Mouse (Mus musculus): ENCODE results near the gene Gm4952. TPM values are rescaled to one million over a fixed set of nuclear protein-coding genes. Genes with fewer than 3 reads are reported as not detected.
"Not testable (repeated sequence)": the region's sequence is repeated elsewhere in the genome, so short reads cannot be mapped to it uniquely, and the experiment has no call there.

Gene Gm4952
- polyA plus RNA-seq, 1 experiment from 2014 or later, result 0.09 TPM

- H3K4me3 ChIP-seq (ENCODE audit: low read length), result no peak overlapping the region
- WGBS, result 56% methylated on average over 3 of the region's 3 CpGs
- H3K9ac ChIP-seq (ENCODE audit: low read length), result no peak overlapping the region
These were observed 37.1 kb downstream of the Gm4952 start for GRCm38 (mm10) chr19:12636863-12637262.

GRCm38 (mm10) chr19:12638049-12638448 lies 38.3 kb downstream of the Gm4952 start:
- Histone ChIP-seq H3K36me3 (ENCODE audit: control insufficient read depth, insufficient read depth, low read length) (no peaks in the 10 kb centered on the region), H3K9ac (ENCODE audit: low read length) (no peak overlapping the region), H3K4me3 (ENCODE audit: low read length) (no peak overlapping the region), H3K4me1 (replicated peaks; ENCODE audit: control insufficient read depth, insufficient read depth, low read length) (no peaks in the 10 kb centered on the region), H3K27ac (ENCODE audit: low read length) (no peak overlapping the region), H3K4me2 (ENCODE audit: low read depth, low read length) (no peak overlapping the region), H3K9me3 (ENCODE audit: control insufficient read depth, low read length) (no peaks in the 10 kb centered on the region), H3K27me3 (ENCODE audit: control insufficient read depth, insufficient read depth, low read depth, low read length) (no peaks in the 10 kb centered on the region)
- ATAC-seq (ENCODE audit: low read depth), result no peak
- 74% methylated on average over 1 of the region's 1 CpGs for WGBS

More at GRCm38 (mm10) chr19:12636863-12637262, 37.1 kb downstream of the Gm4952 start:
- Histone ChIP-seq H3K4me2 (ENCODE audit: low read depth, low read length) (no peak overlapping the region), H3K27me3 (ENCODE audit: control insufficient read depth, insufficient read depth, low read depth, low read length) (no peaks in the 10 kb centered on the region), H3K4me1 (replicated peaks; ENCODE audit: control insufficient read depth, insufficient read depth, low read length) (no peaks in the 10 kb centered on the region), H3K36me3 (ENCODE audit: control insufficient read depth, insufficient read depth, low read length) (no peaks in the 10 kb centered on the region), H3K27ac (ENCODE audit: low read length) (no peak overlapping the region), H3K9me3 (ENCODE audit: control insufficient read depth, low read length) (no peaks in the 10 kb centered on the region)
- ATAC-seq (ENCODE audit: low read depth), result no peak

GRCm38 (mm10) chr19:12649511-12649910 lies 49.7 kb downstream of the Gm4952 start:
- Histone ChIP-seq H3K27me3 (ENCODE audit: control insufficient read depth, insufficient read depth, low read depth, low read length) (no peaks in the 10 kb centered on the region), H3K9ac (ENCODE audit: low read length) (no peak overlapping the region), H3K27ac (ENCODE audit: low read length) (no peak overlapping the region), H3K9me3 (ENCODE audit: control insufficient read depth, low read length) (no peaks in the 10 kb centered on the region), H3K4me3 (ENCODE audit: low read length) (no peak overlapping the region), H3K4me1 (replicated peaks; ENCODE audit: control insufficient read depth, insufficient read depth, low read length) (no peaks in the 10 kb centered on the region), H3K36me3 (ENCODE audit: control insufficient read depth, insufficient read depth, low read length) (no peaks in the 10 kb centered on the region), H3K4me2 (ENCODE audit: low read depth, low read length) (no peak overlapping the region)
- no peak for ATAC-seq (ENCODE audit: low read depth)

- Histone ChIP-seq H3K36me3 (ENCODE audit: control insufficient read depth, insufficient read depth, low read length) (no peaks in the 10 kb centered on the region), H3K27ac (ENCODE audit: low read length) (no peak overlapping the region), H3K4me1 (replicated peaks; ENCODE audit: control insufficient read depth, insufficient read depth, low read length) (no peaks in the 10 kb centered on the region), H3K4me3 (ENCODE audit: low read length) (no peak overlapping the region), H3K9ac (ENCODE audit: low read length) (no peak overlapping the region), H3K4me2 (ENCODE audit: low read depth, low read length) (no peak overlapping the region), H3K27me3 (ENCODE audit: control insufficient read depth, insufficient read depth, low read depth, low read length) (no peaks in the 10 kb centered on the region), H3K9me3 (ENCODE audit: control insufficient read depth, low read length) (no peaks in the 10 kb centered on the region)
- no peak for ATAC-seq (ENCODE audit: low read depth)
- WGBS, result 62% methylated on average over 1 of the region's 1 CpGs
These were observed 66.4 kb downstream of the Gm4952 start for GRCm38 (mm10) chr19:12666156-12666555.

GRCm38 (mm10) chr19:12668601-12669000 lies 68.8 kb downstream of the Gm4952 start:
- not testable (repeated sequence) for H3K9ac ChIP-seq (ENCODE audit: low read length); H3K9me3 ChIP-seq (ENCODE audit: control insufficient read depth, low read length); H3K4me3 ChIP-seq (ENCODE audit: low read length); H3K4me2 ChIP-seq (ENCODE audit: low read depth, low read length); H3K36me3 ChIP-seq (ENCODE audit: control insufficient read depth, insufficient read depth, low read length); H3K27ac ChIP-seq (ENCODE audit: low read length); H3K4me1 ChIP-seq (replicated peaks; ENCODE audit: control insufficient read depth, insufficient read depth, low read length); H3K27me3 ChIP-seq (ENCODE audit: control insufficient read depth, insufficient read depth, low read depth, low read length); ATAC-seq (ENCODE audit: low read depth)
- 90% methylated on average over 3 of the region's 3 CpGs for WGBS

- H3K36me3 ChIP-seq (ENCODE audit: control insufficient read depth, insufficient read depth, low read length), result no peaks in the 10 kb centered on the region
- H3K27me3 ChIP-seq (ENCODE audit: control insufficient read depth, insufficient read depth, low read depth, low read length), result no peaks in the 10 kb centered on the region
- no peak for ATAC-seq (ENCODE audit: low read depth)
- no peak within 1 kb of the TSS for H3K27ac ChIP-seq (ENCODE audit: low read length)
- H3K4me2 ChIP-seq (ENCODE audit: low read depth, low read length), result no peak within 1 kb of the TSS
- no peak within 1 kb of the TSS for H3K9ac ChIP-seq (ENCODE audit: low read length)
- H3K4me1 ChIP-seq (replicated peaks; ENCODE audit: control insufficient read depth, insufficient read depth, low read length), result no peaks in the 10 kb centered on the region
- H3K4me3 ChIP-seq (ENCODE audit: low read length), result no peak within 1 kb of the TSS
- H3K9me3 ChIP-seq (ENCODE audit: control insufficient read depth, low read length), result no peaks in the 10 kb centered on the region
These were observed 70.4 kb downstream of the Gm4952 start, which contains the start of gene Olfr1442 for GRCm38 (mm10) chr19:12670139-12670538. Gene Olfr1442, plus strand, starts transcription at chr19:12670439.

GRCm38 (mm10) chr19:12671051-12671450 lies 71.3 kb downstream of the Gm4952 start:
- Histone ChIP-seq H3K4me3 (ENCODE audit: low read length) (no peak overlapping the region), H3K36me3 (ENCODE audit: control insufficient read depth, insufficient read depth, low read length) (no peaks in the 10 kb centered on the region), H3K9ac (ENCODE audit: low read length) (no peak overlapping the region), H3K4me2 (ENCODE audit: low read depth, low read length) (no peak overlapping the region), H3K27me3 (ENCODE audit: control insufficient read depth, insufficient read depth, low read depth, low read length) (no peaks in the 10 kb centered on the region), H3K9me3 (ENCODE audit: control insufficient read depth, low read length) (no peaks in the 10 kb centered on the region), H3K27ac (ENCODE audit: low read length) (no peak overlapping the region), H3K4me1 (replicated peaks; ENCODE audit: control insufficient read depth, insufficient read depth, low read length) (no peaks in the 10 kb centered on the region)
- 69% methylated on average over 4 of the region's 4 CpGs for WGBS
- no peak for ATAC-seq (ENCODE audit: low read depth)

GRCm38 (mm10) chr19:12677812-12678211 lies 78.0 kb downstream of the Gm4952 start, which contains the start of gene Olfr1443:
Gene Olfr1443, plus strand, starts transcription at chr19:12678112.
- Histone ChIP-seq H3K9me3 (ENCODE audit: control insufficient read depth, low read length) (no peaks in the 10 kb centered on the region), H3K4me1 (replicated peaks; ENCODE audit: control insufficient read depth, insufficient read depth, low read length) (no peaks in the 10 kb centered on the region), H3K9ac (ENCODE audit: low read length) (no peak within 1 kb of the TSS), H3K27ac (ENCODE audit: low read length) (no peak within 1 kb of the TSS), H3K4me2 (ENCODE audit: low read depth, low read length) (no peak within 1 kb of the TSS), H3K36me3 (ENCODE audit: control insufficient read depth, insufficient read depth, low read length) (no peaks in the 10 kb centered on the region), H3K4me3 (ENCODE audit: low read length) (no peak within 1 kb of the TSS), H3K27me3 (ENCODE audit: control insufficient read depth, insufficient read depth, low read depth, low read length) (no peaks in the 10 kb centered on the region)
- 62% methylated on average over 3 of the region's 3 CpGs for WGBS
- no peak for ATAC-seq (ENCODE audit: low read depth)
